Mouse (Mus musculus): Measurements from ENCODE around the gene Ccdc77. TPM values are rescaled to one million over a fixed set of nuclear protein-coding genes. Genes with fewer than 3 reads are reported as not detected.

Ccdc77 gene
- 26.3 and 29.5 TPM in 2 replicates for polyA plus RNA-seq (2014; fragmentation: Nextera tagmentation; extraction: Ambion mirVana)

GRCm38 (mm10) chr6:120363688-120364522 is at the start of gene Ccdc77, which contains the start of gene Kdm5a:
TSS of gene Ccdc77 (minus strand) at chr6:120364374.
TSS of gene Kdm5a (plus strand) at chr6:120364124.
- Histone ChIP-seq H3K4me2 (ENCODE audit: low read depth, low read length) (peak within 1 kb of the TSS; percentile 81), H3K36me3 (replicated peaks; ENCODE audit: control insufficient read depth, insufficient read depth, low read depth, low read length) (no peaks in the 10 kb centered on the region; the same call in 1 of the 2 replicates), H3K9me3 (replicated peaks; ENCODE audit: control insufficient read depth, low read length) (no peaks in the 10 kb centered on the region), H3K9ac (replicated peaks; ENCODE audit: low read length) (peak within 1 kb of the TSS; percentile 91), H3K4me1 (ENCODE audit: control insufficient read depth, insufficient read depth, low read length) (no peaks in the 10 kb centered on the region; the same call in 1 of the 2 replicates), H3K4me3 (ENCODE audit: low read depth, low read length) (peak within 1 kb of the TSS; percentile 98), H3K27ac (replicated peaks; ENCODE audit: low read depth, low read length) (peak within 1 kb of the TSS; percentile 77), H3K27me3 (ENCODE audit: control insufficient read depth, insufficient read depth, low read length) (no peaks in the 10 kb centered on the region)
- peak; percentile 93 for ATAC-seq (replicated peaks; ENCODE audit: insufficient number of reproducible peaks, low FRiP score, low TSS enrichment, low read depth)
- WGBS, result under 1% methylated on average over 71 of the region's 71 CpGs
- DNase-seq (ENCODE audit: low spot score), result peak; percentile 97

DNA sequence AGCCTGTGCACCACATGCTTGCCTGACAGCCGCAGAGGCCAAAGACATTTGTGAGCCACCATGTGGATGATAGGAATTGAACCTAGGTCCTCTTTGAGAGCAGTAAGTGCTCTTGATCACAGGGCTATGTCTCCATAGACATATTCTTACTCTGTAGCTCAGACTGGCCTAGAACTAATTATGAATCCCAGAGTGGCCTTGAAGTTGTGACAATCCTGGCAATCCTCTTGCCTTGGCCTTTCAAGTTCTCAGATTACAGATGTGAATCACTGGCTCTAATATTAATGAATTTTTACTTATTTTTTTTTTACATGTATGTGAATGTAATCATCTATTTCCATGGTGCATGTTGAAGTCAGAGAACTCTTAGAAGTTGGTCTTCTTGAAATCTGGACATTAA is 39.8 kb upstream of the Ccdc77 start:
- H3K27me3 ChIP-seq (ENCODE audit: control insufficient read depth, insufficient read depth, low read length), result no peaks in the 10 kb centered on the region
- no peak for ATAC-seq (replicated peaks; ENCODE audit: insufficient number of reproducible peaks, low FRiP score, low TSS enrichment, low read depth)
- H3K9ac ChIP-seq (replicated peaks; ENCODE audit: low read length), result no peak overlapping the region
- no peak overlapping the region for H3K4me2 ChIP-seq (ENCODE audit: low read depth, low read length)
- H3K4me3 ChIP-seq (ENCODE audit: low read depth, low read length), result no peak overlapping the region
- DNase-seq (ENCODE audit: low spot score), result no peak
- H3K9me3 ChIP-seq (replicated peaks; ENCODE audit: control insufficient read depth, low read length), result no peaks in the 10 kb centered on the region
- H3K4me1 ChIP-seq (ENCODE audit: control insufficient read depth, insufficient read depth, low read length), result no peaks in the 10 kb centered on the region
- WGBS, result 97% methylated on average over 1 of the region's 1 CpGs
- H3K27ac ChIP-seq (replicated peaks; ENCODE audit: low read depth, low read length), result no peak overlapping the region
- peaks cover 3% of the 10 kb centered on the region for H3K36me3 ChIP-seq (replicated peaks; ENCODE audit: control insufficient read depth, insufficient read depth, low read depth, low read length)

DNA sequence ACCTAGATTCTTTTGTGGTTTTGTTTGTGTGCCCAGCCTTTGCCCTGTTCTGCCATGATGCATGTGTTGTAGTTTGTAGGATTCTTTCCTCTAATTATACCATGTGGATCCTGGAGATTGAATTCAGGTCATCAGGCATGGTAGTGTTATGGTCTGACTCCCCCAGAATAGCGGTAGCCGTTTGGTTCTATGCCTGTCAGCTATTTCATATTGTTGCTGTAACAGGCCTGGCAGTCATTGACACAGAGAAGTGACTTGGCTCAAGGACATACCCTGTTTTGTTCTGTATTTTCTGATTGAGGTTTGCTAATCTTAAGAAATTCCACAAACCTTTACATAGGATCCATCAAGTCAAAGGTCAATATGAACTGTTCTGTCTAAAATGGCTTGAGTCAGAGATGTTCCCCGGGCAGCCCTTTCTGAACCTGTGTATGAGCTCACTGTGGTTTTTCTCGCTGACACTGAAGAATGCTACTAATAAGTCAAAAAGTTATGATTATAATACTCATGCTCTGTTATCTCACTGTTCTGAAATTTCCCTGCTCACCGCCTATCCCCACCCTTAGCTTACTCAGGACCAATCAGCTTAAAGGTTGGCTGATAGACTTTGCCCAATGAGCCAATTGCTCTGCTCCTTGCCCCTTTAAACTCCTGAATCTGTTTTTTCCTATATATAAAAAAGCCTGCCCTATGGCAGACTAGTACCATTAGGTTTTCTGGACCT is 31.6 kb upstream of the Ccdc77 start:
- H3K9ac ChIP-seq (replicated peaks; ENCODE audit: low read length), result no peak overlapping the region
- no peaks in the 10 kb centered on the region for H3K9me3 ChIP-seq (replicated peaks; ENCODE audit: control insufficient read depth, low read length)
- DNase-seq (ENCODE audit: low spot score) (no peak), ATAC-seq (replicated peaks; ENCODE audit: insufficient number of reproducible peaks, low FRiP score, low TSS enrichment, low read depth) (no peak)
- H3K27me3 ChIP-seq (ENCODE audit: control insufficient read depth, insufficient read depth, low read length), result no peaks in the 10 kb centered on the region
- 96% methylated on average over 5 of the region's 5 CpGs for WGBS
- no peaks in the 10 kb centered on the region for H3K4me1 ChIP-seq (ENCODE audit: control insufficient read depth, insufficient read depth, low read length)
- no peak overlapping the region for H3K4me2 ChIP-seq (ENCODE audit: low read depth, low read length)
- H3K27ac ChIP-seq (replicated peaks; ENCODE audit: low read depth, low read length), result no peak overlapping the region
- H3K36me3 ChIP-seq (replicated peaks; ENCODE audit: control insufficient read depth, insufficient read depth, low read depth, low read length), result peaks cover 7% of the 10 kb centered on the region
- H3K4me3 ChIP-seq (ENCODE audit: low read depth, low read length), result no peak overlapping the region

DNA sequence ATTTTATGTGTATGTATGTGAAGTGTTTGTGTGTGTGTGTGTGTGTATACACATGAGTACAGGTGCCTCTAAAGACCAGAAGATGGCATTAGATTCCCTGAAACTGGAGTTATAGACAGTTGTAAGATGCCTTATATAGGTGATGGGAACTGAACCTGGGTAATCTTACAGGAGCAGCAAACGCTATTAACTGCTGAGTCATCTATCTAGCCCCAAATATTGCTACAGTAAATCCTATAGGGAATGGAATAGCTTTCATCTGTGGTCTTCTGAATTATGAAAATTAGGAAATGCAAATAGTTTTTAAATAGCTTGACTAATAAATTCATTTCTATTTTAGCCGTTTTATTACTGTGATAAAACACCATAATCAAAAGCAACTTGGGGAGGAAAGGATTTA is 28.6 kb upstream of the Ccdc77 start:
- Histone ChIP-seq H3K4me2 (ENCODE audit: low read depth, low read length) (no peak overlapping the region), H3K36me3 (replicated peaks; ENCODE audit: control insufficient read depth, insufficient read depth, low read depth, low read length) (peaks cover 8% of the 10 kb centered on the region), H3K27ac (replicated peaks; ENCODE audit: low read depth, low read length) (no peak overlapping the region), H3K4me3 (ENCODE audit: low read depth, low read length) (no peak overlapping the region), H3K9me3 (replicated peaks; ENCODE audit: control insufficient read depth, low read length) (no peaks in the 10 kb centered on the region), H3K9ac (replicated peaks; ENCODE audit: low read length) (no peak overlapping the region), H3K4me1 (ENCODE audit: control insufficient read depth, insufficient read depth, low read length) (no peaks in the 10 kb centered on the region), H3K27me3 (ENCODE audit: control insufficient read depth, insufficient read depth, low read length) (no peaks in the 10 kb centered on the region)
- ATAC-seq (replicated peaks; ENCODE audit: insufficient number of reproducible peaks, low FRiP score, low TSS enrichment, low read depth) (no peak), DNase-seq (ENCODE audit: low spot score) (no peak)
- whole genome bisulfite sequencing, result 89% methylated on average over 2 of the region's 2 CpGs

GRCm38 (mm10) chr6:120390054-120390453 is 25.9 kb upstream of the Ccdc77 start:
- Histone ChIP-seq H3K9ac (replicated peaks; ENCODE audit: low read length) (no peak overlapping the region), H3K27me3 (ENCODE audit: control insufficient read depth, insufficient read depth, low read length) (no peaks in the 10 kb centered on the region), H3K36me3 (replicated peaks; ENCODE audit: control insufficient read depth, insufficient read depth, low read depth, low read length) (peaks cover 5% of the 10 kb centered on the region), H3K27ac (replicated peaks; ENCODE audit: low read depth, low read length) (no peak overlapping the region), H3K4me1 (ENCODE audit: control insufficient read depth, insufficient read depth, low read length) (no peaks in the 10 kb centered on the region), H3K9me3 (replicated peaks; ENCODE audit: control insufficient read depth, low read length) (no peaks in the 10 kb centered on the region), H3K4me3 (ENCODE audit: low read depth, low read length) (no peak overlapping the region), H3K4me2 (ENCODE audit: low read depth, low read length) (no peak overlapping the region)
- ATAC-seq (replicated peaks; ENCODE audit: insufficient number of reproducible peaks, low FRiP score, low TSS enrichment, low read depth), result no peak
- 87% methylated on average over 3 of the region's 3 CpGs for WGBS
- DNase-seq (ENCODE audit: low spot score), result no peak

GRCm38 (mm10) chr6:120376736-120377135 is 12.6 kb upstream of the Ccdc77 start:
- no peaks in the 10 kb centered on the region for H3K4me1 ChIP-seq (ENCODE audit: control insufficient read depth, insufficient read depth, low read length)
- ATAC-seq (replicated peaks; ENCODE audit: insufficient number of reproducible peaks, low FRiP score, low TSS enrichment, low read depth), result no peak
- peaks cover 20% of the 10 kb centered on the region for H3K36me3 ChIP-seq (replicated peaks; ENCODE audit: control insufficient read depth, insufficient read depth, low read depth, low read length)
- H3K9me3 ChIP-seq (replicated peaks; ENCODE audit: control insufficient read depth, low read length), result no peaks in the 10 kb centered on the region
- DNase-seq (ENCODE audit: low spot score), result no peak
- H3K4me2 ChIP-seq (ENCODE audit: low read depth, low read length), result no peak overlapping the region
- no peak overlapping the region for H3K9ac ChIP-seq (replicated peaks; ENCODE audit: low read length)
- 92% methylated on average over 2 of the region's 2 CpGs for WGBS
- H3K27ac ChIP-seq (replicated peaks; ENCODE audit: low read depth, low read length), result no peak overlapping the region
- H3K27me3 ChIP-seq (ENCODE audit: control insufficient read depth, insufficient read depth, low read length), result no peaks in the 10 kb centered on the region
- no peak overlapping the region for H3K4me3 ChIP-seq (ENCODE audit: low read depth, low read length)

DNA sequence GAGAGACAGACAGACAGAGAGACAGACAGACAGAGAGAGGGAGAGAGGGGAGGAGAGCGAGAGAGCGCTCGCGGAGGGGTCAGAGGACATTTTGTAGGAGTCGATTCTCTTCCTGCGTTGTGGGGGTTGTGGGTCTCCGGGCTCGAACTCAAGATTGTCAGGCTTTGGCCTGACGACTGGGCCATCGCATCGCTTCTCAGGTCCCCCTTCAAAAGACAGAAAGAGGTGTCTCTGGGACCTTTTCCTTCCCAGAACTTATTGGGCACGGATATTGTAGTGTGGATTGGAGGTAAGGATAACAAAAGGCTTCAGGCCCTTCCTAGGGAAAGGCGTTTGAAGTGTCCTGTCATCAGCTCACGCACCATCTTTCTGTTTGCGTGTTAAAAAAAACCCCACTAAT is 877 bp upstream of the Ccdc77 start:
- H3K36me3 ChIP-seq (replicated peaks; ENCODE audit: control insufficient read depth, insufficient read depth, low read depth, low read length), result no peaks in the 10 kb centered on the region; the same call in 1 of the 2 replicates
- no peaks in the 10 kb centered on the region for H3K27me3 ChIP-seq (ENCODE audit: control insufficient read depth, insufficient read depth, low read length)
- no peak for ATAC-seq (replicated peaks; ENCODE audit: insufficient number of reproducible peaks, low FRiP score, low TSS enrichment, low read depth)
- H3K4me3 ChIP-seq (ENCODE audit: low read depth, low read length), result peak overlapping the region; percentile 98
- H3K9me3 ChIP-seq (replicated peaks; ENCODE audit: control insufficient read depth, low read length), result no peaks in the 10 kb centered on the region
- H3K4me1 ChIP-seq (ENCODE audit: control insufficient read depth, insufficient read depth, low read length), result no peaks in the 10 kb centered on the region; the same call in 1 of the 2 replicates
- H3K4me2 ChIP-seq (ENCODE audit: low read depth, low read length), result peak overlapping the region; percentile 81
- no peak overlapping the region for H3K27ac ChIP-seq (replicated peaks; ENCODE audit: low read depth, low read length)
- peak overlapping the region; percentile 91 for H3K9ac ChIP-seq (replicated peaks; ENCODE audit: low read length)
- 5% methylated on average over 15 of the region's 15 CpGs for WGBS
- peak; percentile 13 for DNase-seq (ENCODE audit: low spot score)

DNA sequence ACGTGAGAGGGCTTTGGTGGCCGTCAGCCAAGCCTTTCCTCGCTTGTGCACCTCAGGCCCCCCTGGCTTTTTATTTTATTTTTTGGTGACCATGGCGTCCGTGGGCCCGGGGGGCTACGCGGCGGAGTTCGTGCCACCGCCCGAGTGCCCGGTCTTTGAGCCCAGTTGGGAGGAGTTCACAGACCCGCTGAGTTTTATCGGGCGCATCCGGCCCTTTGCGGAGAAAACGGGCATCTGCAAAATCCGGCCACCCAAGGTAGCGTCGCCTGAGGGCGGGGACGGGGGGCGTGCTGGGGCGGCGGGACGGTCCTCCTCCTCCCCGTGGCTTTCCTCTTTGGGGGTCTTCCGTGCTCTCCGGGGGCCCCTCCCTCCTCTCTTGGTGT is 340 bp upstream of the Ccdc77 start:
- Histone ChIP-seq H3K9me3 (replicated peaks; ENCODE audit: control insufficient read depth, low read length) (no peaks in the 10 kb centered on the region), H3K4me1 (ENCODE audit: control insufficient read depth, insufficient read depth, low read length) (no peaks in the 10 kb centered on the region; the same call in 1 of the 2 replicates), H3K4me3 (ENCODE audit: low read depth, low read length) (peak overlapping the region; percentile 98), H3K4me2 (ENCODE audit: low read depth, low read length) (peak overlapping the region; percentile 81), H3K9ac (replicated peaks; ENCODE audit: low read length) (peak overlapping the region; percentile 91), H3K27me3 (ENCODE audit: control insufficient read depth, insufficient read depth, low read length) (no peaks in the 10 kb centered on the region), H3K36me3 (replicated peaks; ENCODE audit: control insufficient read depth, insufficient read depth, low read depth, low read length) (no peaks in the 10 kb centered on the region; the same call in 1 of the 2 replicates), H3K27ac (replicated peaks; ENCODE audit: low read depth, low read length) (peak overlapping the region; percentile 77)
- DNase-seq (ENCODE audit: low spot score) (no peak), ATAC-seq (replicated peaks; ENCODE audit: insufficient number of reproducible peaks, low FRiP score, low TSS enrichment, low read depth) (no peak)
- WGBS, result under 1% methylated on average over 25 of the region's 31 CpGs
